Mouse (Mus musculus) kidney, embryonic 15.5 days (tissue): ENCODE measurements around the gene Sntg2. TPM values are rescaled to one million over a fixed set of nuclear protein-coding genes. Genes with fewer than 3 reads are reported as not detected.

Experiments used
- ATAC-seq: fragments of 200-750 bp; cut with Nextera tagmentation; replicated peaks from 2 replicates; pipeline ENCODE4 v1.8.0; 2017; ENCODE audit warnings: moderate TSS enrichment; ENCODE audit not compliant: low FRiP score
- H3K27ac ChIP-seq: fragments of 300-500 bp; sonication (generic); 2 replicates; pipeline ENCODE4 v1.5.1; 2015; ENCODE audit warnings: mild to moderate bottlenecking, inconsistent platforms
- H3K27me3 ChIP-seq: fragments of 300-500 bp; sonication (generic); 2 replicates; pipeline ENCODE4 v1.6.1; 2015; ENCODE audit warnings: inconsistent platforms
- H3K36me3 ChIP-seq: fragments of 300-500 bp; sonication (generic); 2 replicates; pipeline ENCODE4 v1.6.1; 2015; ENCODE audit warnings: inconsistent platforms
- H3K4me1 ChIP-seq: fragments of 300-500 bp; sonication (generic); 2 replicates; pipeline ENCODE4 v1.6.1; 2015; ENCODE audit warnings: inconsistent platforms
- H3K4me2 ChIP-seq: fragments of 300-500 bp; sonication (generic); 2 replicates; pipeline ENCODE4 v1.6.1; 2015; ENCODE audit warnings: moderate library complexity, mild to moderate bottlenecking, inconsistent platforms
- H3K4me3 ChIP-seq: fragments of 300-500 bp; sonication (generic); replicated peaks from 2 replicates; pipeline ENCODE4 v1.5.1; 2015; ENCODE audit warnings: mild to moderate bottlenecking, inconsistent platforms
- H3K9ac ChIP-seq: fragments of 300-500 bp; sonication (generic); 2 replicates; pipeline ENCODE4 v1.6.1; 2015; ENCODE audit warnings: mild to moderate bottlenecking, inconsistent platforms
- H3K9me3 ChIP-seq: fragments of 300-500 bp; sonication (generic); replicated peaks from 2 replicates; pipeline ENCODE4 v1.6.1; 2016; ENCODE audit warnings: inconsistent platforms
- WGBS: fragments of 180-500 bp; shearing (Covaris S2); methylation state at CpG from one replicate; pipeline ENCODE4 v1.1.7; 2015; ENCODE audit warnings: mixed read lengths; 5-methylcytosine and 5-hydroxymethylcytosine counted together
- polyA plus RNA-seq: library from polyadenylated mRNA; unstranded; fragments of >200 nt; fragmentation: Nextera tagmentation; extraction: Ambion mirVana; gene quantifications from 2 replicates; pipeline ENCODE4 v1.2.1, GENCODE M21; 2015

The Sntg2 gene
- polyA plus RNA-seq, 1 experiment from 2014 or later: 5.4 TPM

- no peaks in the 10 kb centered on the region for H3K9me3 ChIP-seq
- no peak for ATAC-seq
- no peak overlapping the region for H3K27ac ChIP-seq
- no peak overlapping the region for H3K4me2 ChIP-seq
- no peak overlapping the region for H3K4me3 ChIP-seq
- 17% methylated on average over 2 of the region's 2 CpGs for WGBS
- no peaks in the 10 kb centered on the region for H3K27me3 ChIP-seq
- H3K4me1 ChIP-seq: 0 out of 2 replicates have a peak, but pooled peaks cover 4% of the 10 kb centered on the region
- H3K9ac ChIP-seq: no peak overlapping the region
- H3K36me3 ChIP-seq: no peaks in the 10 kb centered on the region
Measured at GRCm38 (mm10) chr12:30261187-30261586, 112.0 kb downstream of the Sntg2 start.

GRCm38 (mm10) chr12:30258641-30259040, 114.5 kb downstream of the Sntg2 start:
- WGBS: 50% methylated on average over 2 of the region's 2 CpGs

GRCm38 (mm10) chr12:30257664-30258063, 115.5 kb downstream of the Sntg2 start:
- Histone ChIP-seq H3K27ac (no peak overlapping the region), H3K4me1 (0 out of 2 replicates have a peak, but pooled peaks cover 4% of the 10 kb centered on the region), H3K9ac (no peak overlapping the region), H3K9me3 (no peaks in the 10 kb centered on the region), H3K4me2 (no peak overlapping the region), H3K36me3 (no peaks in the 10 kb centered on the region), H3K27me3 (no peaks in the 10 kb centered on the region), H3K4me3 (no peak overlapping the region)
- no peak for ATAC-seq
- WGBS: 92% methylated on average over 7 of the region's 7 CpGs

More at GRCm38 (mm10) chr12:30258641-30259040, 114.5 kb downstream of the Sntg2 start:
- Histone ChIP-seq H3K9me3 (no peaks in the 10 kb centered on the region), H3K36me3 (no peaks in the 10 kb centered on the region), H3K9ac (no peak overlapping the region), H3K27ac (no peak overlapping the region), H3K4me2 (no peak overlapping the region), H3K4me3 (no peak overlapping the region), H3K4me1 (0 out of 2 replicates have a peak, but pooled peaks cover 4% of the 10 kb centered on the region), H3K27me3 (no peaks in the 10 kb centered on the region)
- ATAC-seq: no peak

DNA sequence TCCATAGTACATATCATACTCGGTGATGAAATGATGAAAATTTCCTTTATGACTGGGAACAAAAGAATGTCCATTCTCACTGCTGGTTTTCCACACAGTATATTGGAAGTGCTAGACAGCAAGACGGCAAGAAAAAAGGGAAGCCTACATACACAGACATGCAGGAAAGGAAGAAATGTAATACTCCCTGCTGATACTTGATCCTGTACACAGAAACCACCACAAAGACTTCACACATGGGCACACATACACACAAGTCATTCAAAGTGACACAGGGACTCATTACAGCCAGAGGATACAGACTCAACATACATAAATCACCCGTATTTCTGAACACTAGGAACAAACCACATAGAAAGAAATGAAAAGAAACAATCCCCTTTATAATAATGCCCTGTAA, 117.0 kb downstream of the Sntg2 start:
- no peaks in the 10 kb centered on the region for H3K36me3 ChIP-seq
- 0 out of 2 replicates have a peak, but pooled peaks cover 4% of the 10 kb centered on the region for H3K4me1 ChIP-seq
- 61% methylated on average over 3 of the region's 3 CpGs for WGBS
- no peak overlapping the region for H3K4me3 ChIP-seq
- H3K9ac ChIP-seq: no peak overlapping the region
- H3K27me3 ChIP-seq: no peaks in the 10 kb centered on the region
- H3K4me2 ChIP-seq: no peak overlapping the region
- ATAC-seq: peak; percentile 56
- no peaks in the 10 kb centered on the region for H3K9me3 ChIP-seq
- H3K27ac ChIP-seq: no peak overlapping the region

DNA sequence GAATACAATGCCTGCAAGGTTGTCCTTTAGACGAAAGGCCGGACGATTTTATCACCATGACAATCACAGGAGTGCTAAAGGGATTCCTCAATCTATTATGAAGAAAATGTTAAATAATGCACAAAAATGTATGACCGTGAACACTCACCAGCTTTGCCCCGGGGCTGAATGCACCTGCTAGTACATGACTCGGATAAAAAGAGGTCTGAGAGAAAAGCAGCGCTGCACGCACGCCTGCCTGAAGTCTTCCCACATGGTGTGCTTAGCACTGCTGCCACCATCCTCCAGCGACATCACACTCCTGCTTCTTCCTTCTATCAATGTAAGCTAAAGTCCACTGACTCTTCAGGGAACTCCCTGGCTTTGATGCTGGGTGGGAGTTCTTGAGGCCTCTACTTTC, 118.6 kb downstream of the Sntg2 start:
- no peak overlapping the region for H3K27ac ChIP-seq
- 0 out of 2 replicates have a peak, but pooled peaks cover 3% of the 10 kb centered on the region for H3K4me1 ChIP-seq
- 90% methylated on average over 10 of the region's 10 CpGs for WGBS
- ATAC-seq: no peak
- no peaks in the 10 kb centered on the region for H3K36me3 ChIP-seq
- H3K9ac ChIP-seq: no peak overlapping the region
- no peaks in the 10 kb centered on the region for H3K27me3 ChIP-seq
- no peaks in the 10 kb centered on the region for H3K9me3 ChIP-seq
- H3K4me2 ChIP-seq: no peak overlapping the region
- H3K4me3 ChIP-seq: no peak overlapping the region

- H3K9me3 ChIP-seq: no peaks in the 10 kb centered on the region
- WGBS: 92% methylated on average over 4 of the region's 4 CpGs
- no peak overlapping the region for H3K4me3 ChIP-seq
- no peaks in the 10 kb centered on the region for H3K36me3 ChIP-seq
- no peak overlapping the region for H3K9ac ChIP-seq
- no peak overlapping the region for H3K27ac ChIP-seq
- H3K27me3 ChIP-seq: no peaks in the 10 kb centered on the region
- H3K4me1 ChIP-seq: no peaks in the 10 kb centered on the region
- H3K4me2 ChIP-seq: no peak overlapping the region
- no peak for ATAC-seq
Measured at GRCm38 (mm10) chr12:30252381-30252780, 120.8 kb downstream of the Sntg2 start.

GRCm38 (mm10) chr12:30251283-30251829, 121.8 kb downstream of the Sntg2 start:
- Histone ChIP-seq H3K36me3 (no peaks in the 10 kb centered on the region), H3K4me3 (no peak overlapping the region), H3K4me1 (no peaks in the 10 kb centered on the region), H3K4me2 (no peak overlapping the region), H3K9me3 (no peaks in the 10 kb centered on the region), H3K27me3 (no peaks in the 10 kb centered on the region), H3K9ac (no peak overlapping the region), H3K27ac (no peak overlapping the region)
- ATAC-seq: no peak
- WGBS: 89% methylated on average over 8 of the region's 8 CpGs

GRCm38 (mm10) chr12:30249068-30249467, 124.1 kb downstream of the Sntg2 start:
- no peak overlapping the region for H3K4me3 ChIP-seq
- H3K4me1 ChIP-seq: no peaks in the 10 kb centered on the region
- H3K9ac ChIP-seq: no peak overlapping the region
- 93% methylated on average over 3 of the region's 3 CpGs for WGBS
- ATAC-seq: no peak
- H3K4me2 ChIP-seq: no peak overlapping the region
- H3K27ac ChIP-seq: no peak overlapping the region
- no peaks in the 10 kb centered on the region for H3K9me3 ChIP-seq
- no peaks in the 10 kb centered on the region for H3K27me3 ChIP-seq
- H3K36me3 ChIP-seq: no peaks in the 10 kb centered on the region

DNA sequence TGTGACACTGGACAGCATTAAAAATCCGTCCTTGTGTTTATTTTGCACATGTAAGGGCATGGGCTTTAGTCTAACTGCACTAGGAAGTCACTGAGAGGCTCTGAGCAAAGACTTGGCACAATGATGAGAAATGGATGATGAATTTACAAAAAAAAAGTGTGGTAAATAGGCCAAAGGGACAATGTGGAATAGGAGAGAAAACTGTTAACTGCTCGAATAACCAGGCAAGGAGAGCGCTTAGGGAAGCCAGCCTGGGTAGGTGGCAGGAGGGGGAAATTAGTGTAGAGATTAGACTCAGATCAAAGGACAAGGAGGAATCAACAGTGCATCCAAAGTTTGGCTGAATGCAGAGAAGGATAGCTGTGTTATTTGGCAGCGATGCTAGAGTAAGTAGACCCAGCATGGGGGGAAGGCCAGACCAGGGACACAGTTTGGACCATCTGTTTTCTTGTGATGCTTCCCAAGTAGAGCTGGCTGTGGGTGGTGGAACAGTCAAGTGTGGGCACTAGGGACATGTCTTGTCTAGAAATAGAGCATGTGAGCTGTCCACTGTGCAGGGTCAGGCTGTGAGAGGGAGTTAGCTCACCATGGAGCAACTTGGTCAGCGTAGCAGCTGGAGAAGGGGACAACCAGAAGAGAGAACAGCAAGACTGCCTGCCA, 126.8 kb downstream of the Sntg2 start:
- no peak overlapping the region for H3K4me3 ChIP-seq
- H3K27me3 ChIP-seq: no peaks in the 10 kb centered on the region
- WGBS: 81% methylated on average over 5 of the region's 5 CpGs
- no peak for ATAC-seq
- no peaks in the 10 kb centered on the region for H3K36me3 ChIP-seq
- no peaks in the 10 kb centered on the region for H3K4me1 ChIP-seq
- no peak overlapping the region for H3K27ac ChIP-seq
- H3K9me3 ChIP-seq: no peaks in the 10 kb centered on the region
- no peak overlapping the region for H3K4me2 ChIP-seq
- no peak overlapping the region for H3K9ac ChIP-seq

GRCm38 (mm10) chr12:30244194-30244593, 129.0 kb downstream of the Sntg2 start:
- Histone ChIP-seq H3K4me2 (no peak overlapping the region), H3K9me3 (no peaks in the 10 kb centered on the region), H3K4me3 (no peak overlapping the region), H3K9ac (no peak overlapping the region), H3K27me3 (no peaks in the 10 kb centered on the region), H3K36me3 (no peaks in the 10 kb centered on the region), H3K4me1 (no peaks in the 10 kb centered on the region), H3K27ac (no peak overlapping the region)
- 63% methylated on average over 2 of the region's 2 CpGs for WGBS
- ATAC-seq: no peak

DNA sequence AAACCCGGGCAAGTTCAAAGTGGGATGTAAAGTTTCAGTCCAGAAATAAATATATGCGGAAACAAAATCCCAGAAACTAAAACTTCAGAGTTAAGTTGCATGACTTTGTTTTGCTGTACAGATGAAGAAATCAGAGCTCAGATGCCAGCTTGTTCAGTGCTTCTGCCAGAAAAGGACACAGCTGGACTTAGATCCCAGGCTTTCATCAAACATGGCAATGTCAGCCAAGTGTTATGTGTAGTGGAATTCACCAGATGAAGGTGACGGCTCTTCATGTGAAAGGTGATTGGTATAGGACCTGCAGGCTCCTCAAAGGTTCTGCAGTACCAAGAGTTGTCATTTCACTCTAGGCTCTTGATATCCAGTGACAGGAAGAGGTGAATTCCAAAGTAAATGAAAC, 132.3 kb downstream of the Sntg2 start:
- ATAC-seq: no peak
- 92% methylated on average over 3 of the region's 3 CpGs for WGBS

DNA sequence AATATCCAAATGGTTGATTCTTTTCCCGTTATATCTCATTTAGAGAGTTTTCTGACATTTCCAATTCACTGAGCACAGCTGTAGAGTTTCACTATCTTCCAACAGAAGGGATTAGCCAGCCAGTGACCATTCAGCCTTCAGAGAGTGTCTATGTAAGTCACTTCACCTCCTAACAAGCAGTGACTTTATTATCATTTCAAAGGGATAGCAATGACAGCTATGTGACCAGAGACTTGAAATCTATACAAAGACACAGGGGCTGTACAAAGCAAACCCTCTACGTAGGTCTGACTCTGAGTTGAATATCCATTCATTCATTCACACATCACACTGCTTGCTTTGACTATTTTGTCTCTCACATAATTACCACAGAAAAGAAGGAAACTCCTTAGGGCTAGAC, 138.2 kb downstream of the Sntg2 start:
- H3K27ac ChIP-seq: no peak overlapping the region
- no peaks in the 10 kb centered on the region for H3K4me1 ChIP-seq
- H3K36me3 ChIP-seq: no peaks in the 10 kb centered on the region
- WGBS: 79% methylated on average over 2 of the region's 2 CpGs
- no peaks in the 10 kb centered on the region for H3K27me3 ChIP-seq
- ATAC-seq: no peak
- H3K9ac ChIP-seq: no peak overlapping the region
- H3K4me3 ChIP-seq: no peak overlapping the region
- H3K4me2 ChIP-seq: no peak overlapping the region
- no peaks in the 10 kb centered on the region for H3K9me3 ChIP-seq

More for the DNA sequence above, 132.3 kb downstream of the Sntg2 start:
- Histone ChIP-seq H3K4me3 (no peak overlapping the region), H3K9ac (no peak overlapping the region), H3K4me1 (no peaks in the 10 kb centered on the region), H3K36me3 (no peaks in the 10 kb centered on the region), H3K27ac (no peak overlapping the region), H3K9me3 (no peaks in the 10 kb centered on the region), H3K4me2 (no peak overlapping the region), H3K27me3 (no peaks in the 10 kb centered on the region)

GRCm38 (mm10) chr12:30228004-30228403, 145.2 kb downstream of the Sntg2 start:
- no peaks in the 10 kb centered on the region for H3K4me1 ChIP-seq
- ATAC-seq: no peak
- H3K9ac ChIP-seq: no peak overlapping the region
- no peaks in the 10 kb centered on the region for H3K9me3 ChIP-seq
- H3K4me3 ChIP-seq: no peak overlapping the region
- H3K27ac ChIP-seq: no peak overlapping the region
- H3K27me3 ChIP-seq: no peaks in the 10 kb centered on the region
- no peak overlapping the region for H3K4me2 ChIP-seq
- H3K36me3 ChIP-seq: no peaks in the 10 kb centered on the region
- WGBS: 83% methylated on average over 4 of the region's 4 CpGs
